Mouse (Mus musculus) kidney, embryonic 16.5 days (tissue): Measurements from ENCODE around the gene Kcnh2. TPM values are rescaled to one million over a fixed set of nuclear protein-coding genes. Genes with fewer than 3 reads are reported as not detected.

ENCODE experiments used
- ATAC-seq: fragments of 200-750 bp; cut with Nextera tagmentation; 2 replicates; pipeline ENCODE4 v1.8.0; 2017; ENCODE audit warnings: moderate TSS enrichment; ENCODE audit not compliant: low FRiP score, low TSS enrichment
- H3K27ac ChIP-seq: fragments of 300-500 bp; sonication (generic); 2 replicates; pipeline ENCODE4 v1.5.1; 2014; ENCODE audit warnings: low read length
- H3K27me3 ChIP-seq: fragments of 300-500 bp; sonication (generic); 2 replicates; pipeline ENCODE4 v1.6.1; 2014; ENCODE audit warnings: low read length, control low read depth, mixed read lengths; ENCODE audit not compliant: insufficient read depth
- H3K36me3 ChIP-seq: fragments of 300-500 bp; sonication (generic); 2 replicates; pipeline ENCODE4 v1.6.1; 2014; ENCODE audit warnings: low read length, control low read depth, mixed read lengths; ENCODE audit not compliant: insufficient read depth
- H3K4me1 ChIP-seq: fragments of 300-500 bp; sonication (generic); 2 replicates; pipeline ENCODE4 v1.6.1; 2014; ENCODE audit warnings: low read length, control low read depth, mixed read lengths; ENCODE audit not compliant: insufficient read depth
- H3K4me2 ChIP-seq: fragments of 300-500 bp; sonication (generic); replicated peaks from 2 replicates; pipeline ENCODE4 v1.6.1; 2014; ENCODE audit warnings: low read depth, low read length
- H3K4me3 ChIP-seq: fragments of 300-500 bp; sonication (generic); 2 replicates; pipeline ENCODE4 v1.5.1; 2014; ENCODE audit warnings: mild to moderate bottlenecking, low read length
- H3K9ac ChIP-seq: fragments of 300-500 bp; sonication (generic); replicated peaks from 2 replicates; pipeline ENCODE4 v1.6.1; 2014; ENCODE audit warnings: low read length
- H3K9me3 ChIP-seq: fragments of 300-500 bp; sonication (generic); 2 replicates; pipeline ENCODE4 v1.6.1; 2016; ENCODE audit warnings: low read length, control low read depth
- WGBS: fragments of 180-500 bp; shearing (Covaris S2); extraction: QIAGEN DNeasy Blood & Tissue Kit; methylation state at CpG from one replicate; pipeline ENCODE4 v1.1.7; 2014; 5-methylcytosine and 5-hydroxymethylcytosine counted together
- polyA plus RNA-seq: library from polyadenylated mRNA; unstranded; fragments of >200 nt; fragmentation: Nextera tagmentation; extraction: Ambion mirVana; gene quantifications from 2 replicates; pipeline ENCODE4 v1.2.1, GENCODE M21; 2015

The Kcnh2 gene
- polyA plus RNA-seq, 1 experiment from 2014 or later = 6.5 TPM

DNA sequence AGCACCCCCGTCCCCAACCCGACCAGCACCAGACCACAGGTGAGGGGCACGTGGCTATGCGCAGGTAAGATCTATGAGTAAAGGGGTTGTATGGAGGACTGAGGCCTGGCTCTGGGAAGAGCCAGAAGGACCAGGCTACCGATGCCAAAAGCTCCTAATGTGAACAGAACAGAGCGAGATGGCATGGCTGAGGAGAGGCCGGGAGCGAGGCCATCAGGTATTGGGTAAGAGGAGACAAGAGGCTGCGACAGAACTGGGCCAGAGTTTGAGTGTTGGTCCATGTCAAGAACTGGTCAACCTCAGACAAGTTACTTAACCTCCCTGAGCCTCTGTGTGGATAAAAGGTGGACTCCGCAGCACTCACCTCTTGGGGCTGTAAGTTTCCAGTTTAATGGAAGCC lies 13.6 kb upstream of the Kcnh2 start:
- H3K27me3 ChIP-seq = no peaks in the 10 kb centered on the region
- ATAC-seq = no peak
- WGBS = 82% methylated on average over 10 of the region's 10 CpGs
- H3K4me2 ChIP-seq = peak overlapping the region; percentile 33
- H3K27ac ChIP-seq = peak overlapping the region; percentile 61
- H3K36me3 ChIP-seq = no peaks in the 10 kb centered on the region
- H3K4me3 ChIP-seq = peak overlapping the region; percentile 34
- H3K4me1 ChIP-seq = no peaks in the 10 kb centered on the region; the same call in 1 of the 2 replicates
- no peaks in the 10 kb centered on the region for H3K9me3 ChIP-seq
- H3K9ac ChIP-seq = peak overlapping the region; percentile 0

DNA sequence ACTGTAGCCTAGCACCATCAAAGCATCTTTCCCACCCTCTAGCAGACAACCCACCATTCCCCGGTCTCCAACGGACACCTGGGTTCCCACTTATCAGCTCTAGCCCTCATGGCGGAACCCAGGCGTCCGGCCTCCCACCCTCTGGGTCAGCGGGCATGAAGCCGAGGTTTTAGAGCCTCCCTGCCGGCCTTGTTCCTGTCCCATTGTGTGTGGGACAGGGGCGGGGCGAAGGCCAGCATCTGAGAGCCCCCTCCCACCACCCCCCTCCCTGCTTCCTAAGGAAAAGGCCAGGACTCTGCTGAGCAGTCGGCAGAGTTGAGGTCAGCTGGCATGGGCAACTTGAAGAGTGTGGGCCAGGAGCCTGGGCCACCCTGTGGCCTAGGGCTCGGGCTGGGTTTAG lies 13.1 kb upstream of the Kcnh2 start, which contains the start of gene Nos3:
Nos3 (plus strand) TSS at position 303 of the 400 bp plus-strand sequence.
- H3K4me1 ChIP-seq = no peaks in the 10 kb centered on the region; the same call in 1 of the 2 replicates
- no peaks in the 10 kb centered on the region for H3K27me3 ChIP-seq
- peak within 1 kb of the TSS; percentile 0 for H3K9ac ChIP-seq
- H3K4me2 ChIP-seq = peak within 1 kb of the TSS; percentile 33
- ATAC-seq = peak; percentile 43; the same call in 1 of the 2 replicates
- H3K4me3 ChIP-seq = peak within 1 kb of the TSS; percentile 34
- H3K27ac ChIP-seq = peak within 1 kb of the TSS; percentile 61
- 57% methylated on average over 12 of the region's 12 CpGs for WGBS
- H3K9me3 ChIP-seq = no peaks in the 10 kb centered on the region
- H3K36me3 ChIP-seq = no peaks in the 10 kb centered on the region

DNA sequence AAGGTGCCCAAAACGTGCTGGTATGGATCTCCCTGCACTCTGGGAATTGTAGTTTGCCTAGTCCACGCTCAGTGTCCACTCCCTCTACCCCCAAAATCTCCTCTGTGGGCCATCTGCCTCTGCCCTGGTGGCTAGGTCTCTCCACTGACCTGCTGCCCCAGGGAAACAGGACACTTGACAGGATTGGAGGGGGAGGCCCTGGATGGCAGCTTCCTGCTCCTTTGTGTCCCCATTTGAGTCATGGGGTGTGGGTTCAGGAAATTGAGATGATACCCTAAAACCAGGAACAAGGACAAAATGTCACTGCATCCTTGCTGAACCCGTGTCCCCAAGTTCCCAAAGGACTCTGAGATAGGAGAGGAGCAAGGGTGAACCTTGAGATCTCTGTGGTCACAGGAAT lies 12.7 kb upstream of the Kcnh2 start:
- WGBS = 41% methylated on average over 3 of the region's 3 CpGs
- Histone ChIP-seq H3K9me3 (no peaks in the 10 kb centered on the region), H3K4me2 (no peak overlapping the region), H3K4me1 (no peaks in the 10 kb centered on the region; the same call in 1 of the 2 replicates), H3K9ac (no peak overlapping the region), H3K27me3 (no peaks in the 10 kb centered on the region), H3K4me3 (no peak overlapping the region), H3K36me3 (no peaks in the 10 kb centered on the region), H3K27ac (peak overlapping the region; percentile 32; the same call in 1 of the 2 replicates)
- ATAC-seq = no peak

DNA sequence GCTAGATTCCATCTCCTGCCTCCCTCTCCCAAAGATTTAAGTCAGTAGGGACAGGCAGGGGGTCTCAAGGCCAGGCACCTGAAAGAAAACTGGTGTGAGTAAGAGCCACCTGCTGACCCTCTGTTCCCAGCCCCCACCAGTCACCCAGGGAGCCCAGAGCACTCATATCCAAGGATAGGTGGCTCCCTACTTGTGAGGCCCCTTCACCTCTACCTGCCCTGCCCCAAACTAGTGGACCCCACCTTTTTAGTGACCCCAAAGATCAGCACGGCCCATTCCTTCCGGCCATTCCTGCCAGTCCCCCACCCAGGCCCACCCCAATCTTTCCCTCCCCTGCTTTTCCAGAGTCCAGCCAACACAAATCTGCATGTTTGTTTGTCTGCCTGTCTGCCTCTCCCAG lies 12.1 kb upstream of the Kcnh2 start:
- no peak overlapping the region for H3K9ac ChIP-seq
- H3K4me3 ChIP-seq = no peak overlapping the region
- WGBS = 64% methylated on average over 2 of the region's 2 CpGs
- H3K36me3 ChIP-seq = no peaks in the 10 kb centered on the region
- H3K4me1 ChIP-seq = no peaks in the 10 kb centered on the region; the same call in 1 of the 2 replicates
- H3K4me2 ChIP-seq = no peak overlapping the region
- no peak for ATAC-seq
- no peaks in the 10 kb centered on the region for H3K9me3 ChIP-seq
- H3K27ac ChIP-seq = no peak overlapping the region
- no peaks in the 10 kb centered on the region for H3K27me3 ChIP-seq

DNA sequence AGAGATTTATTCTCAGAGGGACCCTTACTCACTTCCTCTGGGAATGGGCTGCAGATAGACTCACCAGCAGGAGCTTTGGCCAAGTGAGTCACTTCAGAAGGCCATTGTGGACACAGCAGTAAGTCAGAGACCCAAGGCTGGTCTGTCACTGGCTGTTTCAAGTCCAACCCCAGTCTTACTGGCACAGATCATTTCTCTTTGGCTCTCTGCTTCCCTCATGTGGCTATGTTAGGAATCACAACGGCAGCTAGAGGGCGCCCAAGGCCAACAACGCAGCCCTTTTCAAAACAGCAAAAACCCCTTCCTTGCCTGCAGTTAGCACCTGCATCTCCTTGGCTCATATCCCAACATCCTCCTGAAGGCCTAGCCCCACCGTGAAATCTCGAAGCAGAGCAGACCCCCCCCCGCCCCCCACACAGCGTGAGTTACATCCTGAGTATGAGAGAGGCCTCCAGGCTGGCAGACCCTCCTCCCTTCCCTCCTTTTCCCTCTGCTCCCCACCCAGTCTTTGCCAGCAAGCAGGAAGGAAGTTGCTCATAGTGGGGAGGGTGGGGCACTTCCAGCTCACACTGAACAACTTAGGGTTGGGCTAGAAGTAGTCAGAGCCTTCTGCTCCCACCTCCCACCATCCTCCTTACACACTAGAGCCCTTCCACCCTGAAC lies 9.5 kb upstream of the Kcnh2 start:
- 1% methylated on average over 7 of the region's 7 CpGs for WGBS

DNA sequence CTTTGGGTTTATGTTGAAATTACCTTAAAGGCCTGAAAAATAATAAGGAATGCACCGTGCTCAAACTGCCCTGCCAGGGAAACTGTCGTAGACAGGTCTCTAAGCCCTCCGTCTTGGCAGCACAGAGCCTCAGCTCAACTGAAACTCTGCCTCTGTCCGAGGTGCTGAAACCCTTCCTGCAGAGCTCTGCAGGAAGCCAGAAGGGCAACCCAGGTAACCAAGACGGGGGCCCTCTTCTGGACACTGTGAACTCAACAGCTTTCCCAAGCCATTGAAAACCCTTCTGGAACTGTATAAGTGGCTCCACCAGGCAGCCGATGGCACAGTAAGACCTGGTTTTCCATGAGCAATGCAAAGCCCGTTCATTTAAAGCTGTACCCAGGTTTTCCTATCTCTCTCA lies 6.1 kb upstream of the Kcnh2 start:
- H3K27me3 ChIP-seq = peaks cover under 1% of the 10 kb centered on the region; the same call in 1 of the 2 replicates
- no peak overlapping the region for H3K4me3 ChIP-seq
- H3K4me2 ChIP-seq = no peak overlapping the region
- no peaks in the 10 kb centered on the region for H3K9me3 ChIP-seq
- peak; percentile 65 for ATAC-seq
- WGBS = 13% methylated on average over 7 of the region's 7 CpGs
- peaks cover 17% of the 10 kb centered on the region for H3K4me1 ChIP-seq
- H3K9ac ChIP-seq = no peak overlapping the region
- no peaks in the 10 kb centered on the region for H3K36me3 ChIP-seq
- H3K27ac ChIP-seq = no peak overlapping the region

More for the DNA sequence above, 9.5 kb upstream of the Kcnh2 start:
- Histone ChIP-seq H3K9ac (no peak overlapping the region), H3K36me3 (no peaks in the 10 kb centered on the region), H3K4me3 (no peak overlapping the region), H3K4me1 (no peaks in the 10 kb centered on the region; the same call in 1 of the 2 replicates), H3K27me3 (no peaks in the 10 kb centered on the region), H3K27ac (no peak overlapping the region), H3K9me3 (no peaks in the 10 kb centered on the region), H3K4me2 (no peak overlapping the region)
- ATAC-seq = peak; percentile 58

DNA sequence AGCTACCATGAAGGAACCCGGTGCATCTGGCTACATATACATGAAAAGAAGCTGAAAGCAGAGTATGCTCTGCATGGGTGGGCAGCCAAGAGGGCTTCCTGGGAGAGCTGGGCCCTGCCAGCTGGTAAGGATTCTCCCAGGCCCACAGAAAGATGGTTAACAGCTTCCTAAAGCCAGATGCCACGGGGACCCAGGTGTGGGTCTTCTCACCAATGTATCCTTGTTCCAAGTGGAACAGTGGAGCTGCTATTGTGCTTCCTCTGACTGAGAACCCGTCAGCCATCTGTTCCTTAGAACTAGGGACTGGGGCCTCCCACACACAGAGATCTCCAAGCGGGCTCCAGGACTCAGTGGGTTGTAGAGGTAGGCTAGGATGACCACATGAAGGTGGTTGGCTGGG lies 5.4 kb upstream of the Kcnh2 start:
- no peak overlapping the region for H3K4me3 ChIP-seq
- no peaks in the 10 kb centered on the region for H3K36me3 ChIP-seq
- no peaks in the 10 kb centered on the region for H3K9me3 ChIP-seq
- peaks cover 2% of the 10 kb centered on the region; the same call in 1 of the 2 replicates for H3K27me3 ChIP-seq
- no peak overlapping the region for H3K9ac ChIP-seq
- no peak overlapping the region for H3K4me2 ChIP-seq
- peaks cover 24% of the 10 kb centered on the region for H3K4me1 ChIP-seq
- no peak overlapping the region for H3K27ac ChIP-seq
- 49% methylated on average over 4 of the region's 4 CpGs for WGBS
- no peak for ATAC-seq

DNA sequence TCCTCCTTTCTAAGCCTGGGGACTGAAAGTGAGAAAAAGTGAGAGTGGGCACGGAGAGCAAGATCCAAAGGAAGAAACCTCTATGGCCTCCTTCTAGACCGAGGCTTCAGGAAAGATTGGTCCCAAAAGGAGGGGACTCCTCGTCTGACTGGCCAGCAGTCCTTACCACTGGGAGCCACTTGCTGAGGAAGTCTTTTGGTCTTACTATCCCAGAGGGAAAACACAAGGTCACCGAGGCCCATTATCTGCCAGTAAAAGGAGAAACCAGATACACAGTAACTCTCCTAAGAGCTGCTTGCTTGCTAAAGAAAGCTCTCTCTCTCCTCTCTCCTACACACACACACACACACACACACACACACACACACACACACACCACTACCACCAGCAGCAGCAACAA lies 1.9 kb upstream of the Kcnh2 start:
- Histone ChIP-seq H3K4me3 (no peak overlapping the region), H3K4me2 (no peak overlapping the region), H3K27ac (peak overlapping the region; percentile 79), H3K9ac (no peak overlapping the region), H3K27me3 (peaks cover 21% of the 10 kb centered on the region), H3K4me1 (peaks cover 48% of the 10 kb centered on the region), H3K36me3 (no peaks in the 10 kb centered on the region), H3K9me3 (no peaks in the 10 kb centered on the region)
- 8% methylated on average over 4 of the region's 4 CpGs for WGBS
- ATAC-seq = no peak

DNA sequence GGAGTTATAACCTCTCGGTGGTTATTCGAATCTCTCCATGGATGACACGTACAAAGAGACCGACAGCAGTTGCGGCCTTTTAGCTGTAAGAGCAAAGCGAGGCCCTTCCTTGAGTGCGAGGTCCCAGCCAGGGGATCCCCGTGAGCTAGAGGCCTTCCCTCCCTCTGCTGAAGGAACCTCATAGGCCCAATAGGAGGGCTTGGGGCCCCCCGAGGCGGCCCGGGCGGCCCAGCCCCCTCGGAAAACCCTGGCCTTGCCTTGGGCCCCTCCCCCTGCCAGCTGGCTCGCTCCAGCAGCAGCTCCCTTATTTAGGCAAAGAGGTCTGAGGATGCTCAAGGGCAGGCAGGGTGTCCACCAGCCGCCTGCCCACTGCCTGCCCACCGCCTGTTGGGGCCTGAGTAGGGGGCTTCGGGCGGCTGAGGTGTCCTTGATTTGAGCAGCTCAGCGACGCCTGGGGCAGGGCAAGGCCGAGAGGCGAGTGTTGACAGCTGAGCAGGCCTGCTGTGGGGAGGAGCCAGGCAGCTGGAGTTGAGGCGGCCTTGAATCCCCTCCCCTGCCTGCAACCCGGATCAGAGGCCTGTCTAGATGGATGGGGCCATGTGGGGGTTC lies 951 bp upstream of the Kcnh2 start:
- H3K9ac ChIP-seq = peak overlapping the region; percentile 75; the same call in 1 of the 2 replicates
- H3K4me2 ChIP-seq = peak overlapping the region; percentile 97
- H3K27me3 ChIP-seq = peaks cover 21% of the 10 kb centered on the region
- H3K36me3 ChIP-seq = no peaks in the 10 kb centered on the region
- peak overlapping the region; percentile 90 for H3K27ac ChIP-seq
- peaks cover 58% of the 10 kb centered on the region for H3K4me1 ChIP-seq
- H3K4me3 ChIP-seq = peak overlapping the region; percentile 69
- WGBS = 1% methylated on average over 24 of the region's 24 CpGs
- peak; percentile 61 for ATAC-seq
- H3K9me3 ChIP-seq = no peaks in the 10 kb centered on the region

DNA sequence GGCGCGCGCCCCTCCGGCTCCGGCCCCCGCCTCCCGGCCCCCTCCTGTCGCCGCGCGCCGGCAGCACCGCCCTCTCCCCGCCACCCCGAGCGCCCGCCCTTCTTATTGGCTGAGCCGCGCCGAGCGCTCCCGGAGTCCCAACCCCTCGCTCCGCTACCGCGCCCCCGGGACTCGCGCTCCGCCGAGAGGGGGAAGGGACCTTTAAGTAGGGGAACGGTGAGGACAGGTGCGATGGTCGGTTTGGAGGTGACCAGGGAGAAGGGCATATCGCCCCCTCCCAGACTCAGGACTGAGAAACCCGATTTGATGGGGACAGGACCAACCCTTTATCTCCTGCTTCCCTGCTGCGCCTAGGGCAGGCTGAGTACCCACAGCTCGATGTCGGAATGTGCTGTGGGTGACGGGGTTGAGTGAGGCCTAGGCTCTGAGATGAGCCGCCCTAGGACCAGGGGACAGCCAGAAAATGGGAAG lies 332 bp upstream of the Kcnh2 start:
- H3K9ac ChIP-seq = peak overlapping the region; percentile 75
- peak overlapping the region; percentile 90 for H3K27ac ChIP-seq

More for the DNA sequence above, 332 bp upstream of the Kcnh2 start:
- H3K4me3 ChIP-seq = peak overlapping the region; percentile 69
- ATAC-seq = peak; percentile 74
- no peaks in the 10 kb centered on the region for H3K9me3 ChIP-seq
- peak overlapping the region; percentile 97 for H3K4me2 ChIP-seq
- 1% methylated on average over 32 of the region's 41 CpGs for whole genome bisulfite sequencing
- H3K27me3 ChIP-seq = peaks cover 21% of the 10 kb centered on the region
- peaks cover 60% of the 10 kb centered on the region for H3K4me1 ChIP-seq
- no peaks in the 10 kb centered on the region for H3K36me3 ChIP-seq
